Mouse (Mus musculus) stomach, postnatal 0 days (tissue): ENCODE results near the gene Ccl2. TPM values are rescaled to one million over a fixed set of nuclear protein-coding genes. Genes with fewer than 3 reads are reported as not detected.

Source experiments
- ATAC-seq: fragments of 200-750 bp; cut with Nextera tagmentation; 2 replicates; pipeline ENCODE4 v1.8.0; 2017; ENCODE audit not compliant: low FRiP score, low TSS enrichment
- DNase-seq: peaks from one replicate; pipeline ENCODE4 v3.0.0-alpha.2; 2016; ENCODE audit warnings: low spot score
- H3K27ac ChIP-seq: fragments of 300-500 bp; sonication (generic); replicated peaks from 2 replicates; pipeline ENCODE4 v1.5.1; 2014; ENCODE audit warnings: mild to moderate bottlenecking, control low read depth
- H3K27me3 ChIP-seq: fragments of 300-500 bp; sonication (generic); 2 replicates; pipeline ENCODE4 v1.6.1; 2014; ENCODE audit warnings: low read length; ENCODE audit not compliant: control insufficient read depth, insufficient read depth
- H3K36me3 ChIP-seq: fragments of 300-500 bp; sonication (generic); 2 replicates; pipeline ENCODE4 v1.6.1; 2014; ENCODE audit warnings: low read length, mixed read lengths; ENCODE audit not compliant: control insufficient read depth, insufficient read depth
- H3K4me1 ChIP-seq: fragments of 300-500 bp; sonication (generic); replicated peaks from 2 replicates; pipeline ENCODE4 v1.6.1; 2014; ENCODE audit warnings: antibody characterized with exemption; ENCODE audit not compliant: control insufficient read depth, insufficient read depth
- H3K4me2 ChIP-seq: fragments of 300-500 bp; sonication (generic); replicated peaks from 2 replicates; pipeline ENCODE4 v1.6.1; 2014; ENCODE audit warnings: low read depth, mild to moderate bottlenecking, control low read depth, moderate library complexity
- H3K4me3 ChIP-seq: fragments of 300-500 bp; sonication (generic); 2 replicates; pipeline ENCODE4 v1.5.1; 2014; ENCODE audit warnings: low read depth, low read length, control low read depth
- H3K9ac ChIP-seq: fragments of 300-500 bp; sonication (generic); 2 replicates; pipeline ENCODE4 v1.6.1; 2014; ENCODE audit warnings: mild to moderate bottlenecking, low read length, control low read depth, mixed read lengths
- H3K9me3 ChIP-seq: fragments of 300-500 bp; sonication (generic); 2 replicates; pipeline ENCODE4 v1.6.1; 2016; ENCODE audit warnings: low read length; ENCODE audit not compliant: control insufficient read depth
- CTCF ChIP-seq: IDR thresholded peaks from 2 replicates; pipeline ENCODE4 v1.5.1; 2016; ENCODE audit warnings: antibody characterized with exemption, low read depth, mild to moderate bottlenecking, moderate library complexity
- EP300 ChIP-seq: optimal IDR thresholded peaks from 2 replicates; pipeline ENCODE3; 2016; ENCODE audit warnings: antibody characterized with exemption
- WGBS: fragments of 180-500 bp; shearing (Covaris S2); extraction: QIAGEN DNeasy Blood & Tissue Kit; methylation state at CpG from one replicate; pipeline ENCODE4 v1.1.7; 2014; 5-methylcytosine and 5-hydroxymethylcytosine counted together
- polyA plus RNA-seq: library from polyadenylated mRNA; unstranded; fragments of >200 nt; fragmentation: Nextera tagmentation; extraction: Ambion mirVana; gene quantifications from 2 replicates; pipeline ENCODE4 v1.2.1, GENCODE M21; 2015

Ccl2 gene
- polyA plus RNA-seq, 1 experiment from 2014 or later = 3.3 TPM

- WGBS = 83% methylated on average over 3 of the region's 3 CpGs
Measured at GRCm38 (mm10) chr11:82073686-82074085, 38.3 kb downstream of the Ccl2 start.

GRCm38 (mm10) chr11:82077031-82077430, 41.7 kb downstream of the Ccl2 start:
- H3K27me3 ChIP-seq = no peaks in the 10 kb centered on the region
- no peak for ATAC-seq
- no peak overlapping the region for H3K4me3 ChIP-seq
- TF ChIP-seq CTCF (no peak), EP300 (no peak)
- H3K36me3 ChIP-seq = no peaks in the 10 kb centered on the region
- H3K9me3 ChIP-seq = no peaks in the 10 kb centered on the region
- H3K4me1 ChIP-seq = no peaks in the 10 kb centered on the region
- no peak overlapping the region for H3K4me2 ChIP-seq
- WGBS = 44% methylated on average over 3 of the region's 3 CpGs
- H3K27ac ChIP-seq = no peak overlapping the region
- DNase-seq = no peak
- no peak overlapping the region for H3K9ac ChIP-seq

More at GRCm38 (mm10) chr11:82073686-82074085, 38.3 kb downstream of the Ccl2 start:
- H3K27ac ChIP-seq = no peak overlapping the region
- no peak overlapping the region for H3K4me3 ChIP-seq
- H3K9ac ChIP-seq = no peak overlapping the region
- no peaks in the 10 kb centered on the region for H3K4me1 ChIP-seq
- TF ChIP-seq CTCF (no peak), EP300 (no peak)
- H3K36me3 ChIP-seq = no peaks in the 10 kb centered on the region
- H3K27me3 ChIP-seq = no peaks in the 10 kb centered on the region
- no peak overlapping the region for H3K4me2 ChIP-seq
- DNase-seq = no peak
- no peak for ATAC-seq
- no peaks in the 10 kb centered on the region for H3K9me3 ChIP-seq

GRCm38 (mm10) chr11:82078136-82078730, 42.9 kb downstream of the Ccl2 start:
- TF ChIP-seq CTCF = no peak
- no peak for TF ChIP-seq EP300
- no peak overlapping the region for H3K9ac ChIP-seq
- no peak overlapping the region for H3K27ac ChIP-seq
- H3K4me1 ChIP-seq = no peaks in the 10 kb centered on the region
- H3K4me2 ChIP-seq = no peak overlapping the region
- no peaks in the 10 kb centered on the region for H3K27me3 ChIP-seq
- ATAC-seq = no peak
- no peak for DNase-seq
- no peaks in the 10 kb centered on the region for H3K36me3 ChIP-seq
- H3K4me3 ChIP-seq = no peak overlapping the region
- H3K9me3 ChIP-seq = no peaks in the 10 kb centered on the region

- no peak for DNase-seq
- no peak for ATAC-seq
- no peaks in the 10 kb centered on the region for H3K4me1 ChIP-seq
- no peak overlapping the region for H3K9ac ChIP-seq
- no peaks in the 10 kb centered on the region for H3K36me3 ChIP-seq
- TF ChIP-seq EP300 (no peak), CTCF (no peak)
- no peaks in the 10 kb centered on the region for H3K9me3 ChIP-seq
- no peaks in the 10 kb centered on the region for H3K27me3 ChIP-seq
- H3K4me3 ChIP-seq = no peak overlapping the region
- 76% methylated on average over 3 of the region's 3 CpGs for WGBS
- no peak overlapping the region for H3K27ac ChIP-seq
- H3K4me2 ChIP-seq = no peak overlapping the region
Measured at GRCm38 (mm10) chr11:82080865-82081264, 45.5 kb downstream of the Ccl2 start.

- DNase-seq (no peak), ATAC-seq (no peak)
- WGBS = 94% methylated on average over 3 of the region's 3 CpGs
- Histone ChIP-seq H3K27ac (no peak overlapping the region), H3K4me1 (no peaks in the 10 kb centered on the region), H3K9me3 (no peaks in the 10 kb centered on the region), H3K36me3 (no peaks in the 10 kb centered on the region), H3K4me3 (no peak overlapping the region), H3K4me2 (no peak overlapping the region), H3K9ac (no peak overlapping the region), H3K27me3 (no peaks in the 10 kb centered on the region)
- TF ChIP-seq EP300 (no peak), CTCF (no peak)
Measured at GRCm38 (mm10) chr11:82084360-82084759, 49.0 kb downstream of the Ccl2 start.

Other genes starting within 250 kb of the Ccl2 start
- 0.04 TPM in 1 of 2 replicates, not detected in the other for gene 5530401A14Rik, start 174.9 kb upstream of the Ccl2 start, polyA plus RNA-seq
- 0.47 and 0.59 TPM in 2 replicates for gene Asic2, start 67.1 kb upstream of the Ccl2 start, polyA plus RNA-seq
- gene Gm17268, start 3.0 kb downstream of the Ccl2 start, polyA plus RNA-seq = not detected in 2 replicates
- 2.7 and 2.9 TPM in 2 replicates for gene Ccl7, start 10.1 kb downstream of the Ccl2 start, polyA plus RNA-seq
- gene Ccl11, start 22.3 kb downstream of the Ccl2 start, polyA plus RNA-seq = 16.5 and 16.7 TPM in 2 replicates
- gene Ccl12, start 66.3 kb downstream of the Ccl2 start, polyA plus RNA-seq = 7.3 and 15.5 TPM in 2 replicates
- gene Ccl8, start 79.6 kb downstream of the Ccl2 start, polyA plus RNA-seq = not detected in 2 replicates